Mouse (Mus musculus) heart, postnatal 10 days (tissue): ENCODE measurements at regions not wholly inside any gene's neighbourhood (a gene's known extent, or its start where the extent isn't known, plus 50 kb on each side); places are given as distances from the start of the nearest gene placed in this dataset.

Experiments used
- DNase-seq, 2 experiments: peaks; one replicate each; pipeline ENCODE4 v3.0.0; 2021
- intact Hi-C: fragments of 180-260 bp; cut with DNase I; formaldehyde crosslinking; loops from one replicate; pipeline ENCODE4 v1.15.1; 2025

DNA sequence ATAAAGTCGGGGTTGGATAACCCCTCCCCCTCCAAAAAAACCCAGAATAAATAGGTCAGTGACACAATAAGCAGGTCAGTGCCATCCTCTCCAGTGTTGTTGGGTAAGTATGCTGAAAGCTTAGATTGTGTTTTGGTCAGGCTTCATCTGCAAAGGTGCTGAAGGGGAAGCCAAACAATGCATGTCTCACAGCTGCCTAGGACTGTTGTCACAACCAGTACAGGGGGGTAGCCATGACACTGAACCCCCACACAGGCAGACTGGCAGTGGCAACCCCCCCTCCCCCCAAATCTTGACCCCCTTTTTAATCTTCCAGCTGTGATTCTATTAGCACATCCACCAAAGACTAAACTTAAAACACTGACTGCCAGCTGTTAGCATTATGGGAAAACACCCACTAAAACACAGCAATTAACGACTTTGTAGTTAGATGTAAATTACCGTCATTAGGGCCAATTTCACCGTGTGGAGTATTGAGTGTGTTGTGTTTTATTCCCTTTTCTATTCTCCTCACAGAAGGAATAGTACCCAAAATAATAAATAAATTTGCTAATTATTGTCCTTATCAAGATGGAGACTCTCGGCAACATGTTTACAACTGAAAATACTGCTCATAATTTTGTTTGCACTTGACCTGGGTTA is 105.5 kb upstream of the Ufm1 start:
- intact Hi-C loops = no loop called here
- no peak for DNase-seq

DNA sequence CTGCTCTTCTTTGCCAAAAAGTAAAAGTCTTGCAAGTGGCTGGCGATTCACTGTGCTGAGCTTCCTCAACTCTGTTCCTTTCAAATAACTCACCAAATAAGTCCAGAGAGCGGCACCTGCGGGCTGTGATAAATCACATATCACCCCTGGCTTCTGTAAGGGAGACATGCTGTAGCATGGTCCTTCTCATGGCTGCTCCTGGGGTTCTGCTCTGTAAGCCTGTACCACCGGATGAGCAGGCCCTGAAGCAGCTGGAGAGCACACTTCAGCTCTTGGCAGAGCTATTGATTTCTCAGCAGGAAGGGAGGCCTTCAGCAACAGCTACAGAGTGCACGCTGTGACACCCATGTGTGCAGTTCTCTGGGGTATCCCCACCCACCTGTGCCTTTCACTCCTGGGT is 101.5 kb upstream of the Ufm1 start:
- intact Hi-C loops = no loop called here
- DNase-seq = no peak

DNA sequence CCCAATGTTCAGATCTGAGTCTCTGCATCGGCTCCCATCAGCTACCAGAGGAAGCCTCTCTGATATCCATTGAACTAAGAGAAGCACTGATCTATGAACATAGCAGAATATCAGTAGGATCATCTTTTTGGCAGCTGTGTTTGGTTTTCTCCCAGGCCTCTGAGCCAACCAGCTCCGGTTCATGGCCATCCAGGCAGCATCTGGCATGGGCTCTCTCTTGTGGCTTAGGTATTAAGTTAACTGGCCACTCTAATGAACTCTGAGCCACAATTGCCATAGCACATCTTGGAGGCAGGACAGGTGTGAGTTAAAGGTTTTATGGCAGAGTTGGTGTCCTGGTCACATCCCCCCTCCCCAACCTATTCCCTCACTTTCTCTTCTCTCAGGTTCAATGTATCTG is 90.2 kb upstream of the Ufm1 start:
- no peak for DNase-seq

DNA sequence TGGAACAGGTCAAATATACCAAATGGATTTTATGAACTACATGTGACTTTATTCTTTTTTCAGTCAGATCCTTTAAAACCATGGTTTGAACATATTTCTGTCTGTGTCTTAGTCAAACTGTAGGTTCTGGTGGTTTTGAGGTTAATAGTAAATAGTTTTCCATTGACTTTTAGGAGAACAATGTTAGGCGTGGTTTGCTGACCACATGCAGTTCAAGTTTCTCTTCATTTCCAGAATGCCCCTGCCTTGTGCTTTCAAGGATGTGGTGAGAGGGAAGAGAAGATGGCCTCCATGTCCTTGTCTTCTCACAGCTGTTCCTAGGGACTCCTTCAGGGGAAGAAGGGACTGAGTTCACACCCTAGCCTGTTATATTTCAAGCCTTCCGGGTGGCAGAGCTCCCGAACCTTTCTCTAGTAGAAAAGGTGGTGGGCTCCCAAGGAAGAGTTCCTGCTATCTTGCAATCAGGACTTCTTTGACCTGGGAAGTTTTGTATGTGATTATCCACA is 76.1 kb upstream of the Ufm1 start:
- intact Hi-C loops = no loop called here
- no peak for DNase-seq

More for the DNA sequence above, 90.2 kb upstream of the Ufm1 start:
- intact Hi-C loops = no loop called here

DNA sequence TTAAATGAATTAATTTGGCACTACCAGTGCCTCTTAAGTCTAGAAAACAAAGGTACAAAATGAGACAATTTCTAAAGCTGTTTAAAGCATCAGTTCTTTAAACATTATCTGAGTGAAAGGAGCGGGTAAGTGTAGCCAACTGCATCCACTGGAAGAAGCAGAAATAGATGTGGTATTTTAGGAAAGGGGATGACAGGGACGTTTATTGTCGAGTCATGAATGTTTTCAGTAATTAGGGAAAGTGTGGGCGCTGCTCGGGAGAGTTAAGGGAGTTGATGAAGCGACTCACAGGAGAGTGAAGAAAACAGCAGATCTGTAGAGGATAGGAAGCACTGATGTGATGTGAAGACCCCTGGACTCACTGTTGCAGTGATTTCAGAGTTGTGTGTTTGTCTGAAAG is 68.1 kb upstream of the Ufm1 start:
- intact Hi-C loops = no loop called here
- no peak for DNase-seq

DNA sequence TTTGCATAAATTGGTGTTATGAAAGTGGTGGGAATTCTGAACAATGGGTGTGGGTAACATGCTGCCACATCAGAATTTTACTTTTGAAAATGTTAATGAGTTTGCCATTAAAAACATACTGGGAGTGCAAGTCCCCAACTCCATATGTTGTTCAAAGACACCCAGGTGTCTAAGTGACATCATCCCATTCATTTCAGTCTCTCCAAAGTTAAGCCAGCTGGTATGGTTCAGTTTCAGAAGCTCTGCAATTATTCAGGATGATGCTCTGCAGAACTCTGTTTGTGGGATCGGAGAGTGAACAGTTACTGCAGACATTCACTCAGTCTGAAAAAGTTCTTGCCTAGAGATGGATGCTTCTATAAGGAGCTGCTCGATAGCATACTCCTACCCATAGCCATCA is 56.3 kb upstream of the Ufm1 start:
- intact Hi-C loops = no loop called here
- DNase-seq = no peak

GRCm38 (mm10) chr3:53919541-53919940 is 55.9 kb upstream of the Ufm1 start:
- intact Hi-C loops = no loop called here
- DNase-seq = no peak

GRCm38 (mm10) chr3:53917960-53918359 is 54.3 kb upstream of the Ufm1 start:
- intact Hi-C loops = no loop called here
- DNase-seq = no peak

DNA sequence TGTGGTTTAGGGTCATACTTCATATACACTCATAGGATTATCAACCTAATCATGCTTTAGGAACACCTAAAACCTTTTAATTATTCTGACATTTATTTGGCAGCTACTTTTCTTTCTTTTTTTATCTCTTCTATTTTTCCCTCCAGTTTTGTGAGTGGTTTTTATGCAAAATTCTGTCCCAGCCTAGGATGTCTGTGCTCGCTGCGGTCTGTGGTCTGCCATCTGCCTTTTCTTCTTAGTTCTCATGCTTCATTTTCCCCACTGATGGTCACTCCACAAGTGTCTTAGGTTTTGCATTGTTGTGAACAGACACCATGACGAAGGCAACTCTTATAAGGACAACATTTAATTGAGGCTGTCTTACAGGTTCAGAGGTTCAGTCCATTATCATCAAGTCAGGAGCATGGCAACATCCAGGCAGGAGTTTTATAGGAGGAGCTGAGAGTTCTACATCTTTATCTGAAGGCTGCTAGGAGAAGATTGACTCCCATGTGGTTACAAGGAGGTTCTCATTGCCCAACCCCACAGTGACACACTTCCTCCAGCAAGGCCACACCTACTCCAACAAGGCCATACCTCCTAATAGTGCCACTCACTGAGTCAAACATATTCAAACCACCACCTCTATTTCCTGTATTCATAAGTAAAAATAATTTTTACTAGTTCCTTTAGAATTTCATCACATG is 50.5 kb upstream of the Ufm1 start:
- DNase-seq = no peak
- intact Hi-C loops = no loop called here
